Mouse (Mus musculus): ENCODE results near the gene Col27a1.
A peak's percentile ranks its signal among the peaks of the same experiment; 100 is the strongest.

Gene Col27a1

DNA sequence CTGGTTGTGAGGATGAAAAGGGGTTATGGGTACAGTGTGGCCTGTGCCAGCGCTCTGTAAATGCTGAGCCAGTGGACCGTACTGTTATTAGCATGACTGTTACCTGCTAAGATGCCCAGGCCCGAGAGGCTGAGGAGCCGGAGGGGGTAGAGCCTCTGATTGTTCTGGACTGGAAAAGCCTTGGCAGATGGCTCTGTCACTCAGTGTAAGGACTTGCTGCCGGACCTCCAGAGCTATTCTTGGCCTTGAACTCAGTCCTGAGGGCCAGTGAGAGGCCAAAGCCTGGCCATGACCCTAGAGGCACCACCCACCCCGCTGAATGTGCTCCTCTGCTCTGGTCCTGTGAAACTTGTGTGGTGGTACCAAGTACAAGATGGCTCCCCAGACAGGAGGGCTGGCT lies 52.5 kb downstream of the Col27a1 start:
- peak; percentile 61 for DNase-seq

DNA sequence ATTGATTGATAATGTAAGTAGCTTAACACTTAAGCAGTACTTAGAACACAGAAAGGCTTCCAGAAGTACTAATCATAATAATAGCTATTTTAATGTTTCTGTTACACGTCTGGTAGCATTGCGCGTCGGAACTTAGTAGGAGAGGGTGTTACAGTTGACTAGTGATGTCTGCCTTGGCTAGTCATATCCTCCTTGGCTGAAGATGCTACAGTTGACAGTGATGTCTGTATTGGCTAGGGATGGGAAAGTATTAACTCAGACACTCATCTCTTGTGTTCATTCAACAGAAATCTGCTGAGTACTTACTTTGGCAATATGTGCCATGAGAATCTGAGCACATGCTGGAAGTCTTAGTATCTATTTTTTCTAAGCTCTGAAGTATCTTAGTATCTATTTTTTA lies 53.3 kb downstream of the Col27a1 start:
- no peak for DNase-seq

DNA sequence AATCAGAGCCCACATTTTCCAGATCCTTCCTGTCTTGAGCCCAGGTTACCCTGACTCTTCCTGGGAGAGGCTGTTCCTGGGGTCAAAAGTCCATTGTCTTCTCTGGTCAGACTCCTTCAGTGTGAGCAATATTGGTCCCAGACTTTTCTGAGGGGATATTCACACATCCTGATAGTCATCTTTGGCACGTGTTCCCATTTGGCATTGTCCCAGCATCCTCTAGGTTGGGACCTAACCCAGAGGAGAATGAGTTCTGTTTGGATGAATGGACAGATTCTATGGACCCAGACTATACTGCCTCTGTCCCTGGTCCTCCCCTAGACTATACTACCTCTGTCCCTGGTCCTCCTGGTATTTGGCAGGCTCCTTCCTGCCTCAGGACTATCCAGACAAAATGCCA lies 53.8 kb downstream of the Col27a1 start:
- DNase-seq: no peak

DNA sequence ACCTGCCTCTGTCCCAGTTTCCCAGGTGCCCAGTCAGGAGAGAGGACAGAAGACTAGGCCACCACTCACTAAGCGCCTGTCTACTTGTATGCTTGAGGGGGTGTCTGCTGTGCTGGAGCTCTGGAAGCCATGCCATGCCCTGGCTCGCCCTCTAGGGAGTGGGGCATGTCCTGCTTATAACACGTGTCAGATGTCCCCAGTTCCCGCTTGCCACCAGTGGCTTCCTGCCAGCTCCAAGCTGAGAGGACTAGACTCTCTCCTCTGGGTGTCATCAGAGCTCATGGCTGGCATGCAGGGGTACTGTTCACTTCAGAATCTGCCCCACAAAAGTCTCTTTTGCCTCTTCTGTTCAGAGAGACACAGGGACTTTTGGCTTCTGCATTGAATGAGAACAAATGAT lies 55.0 kb downstream of the Col27a1 start:
- DNase-seq: no peak

DNA sequence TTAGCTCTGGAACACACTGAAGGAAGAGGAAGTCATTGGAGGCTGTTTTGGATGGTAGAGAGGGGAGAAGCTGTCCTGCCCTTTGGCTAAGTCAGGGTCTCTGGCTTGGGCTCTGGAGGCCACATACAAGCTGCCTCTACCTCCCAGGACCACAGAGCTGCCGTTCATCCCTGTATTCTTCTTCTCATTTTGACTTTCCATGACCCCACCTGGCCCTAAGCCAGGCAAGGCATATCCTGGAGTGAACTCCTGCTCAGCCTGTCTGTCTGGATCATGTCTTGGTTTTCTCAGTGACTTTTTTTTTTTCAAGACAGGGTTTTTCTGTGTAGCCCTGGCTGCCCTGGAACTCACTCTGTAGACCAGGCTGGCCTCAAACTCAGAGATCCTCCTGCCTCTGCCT lies 60.7 kb downstream of the Col27a1 start:
- no peak for DNase-seq

DNA sequence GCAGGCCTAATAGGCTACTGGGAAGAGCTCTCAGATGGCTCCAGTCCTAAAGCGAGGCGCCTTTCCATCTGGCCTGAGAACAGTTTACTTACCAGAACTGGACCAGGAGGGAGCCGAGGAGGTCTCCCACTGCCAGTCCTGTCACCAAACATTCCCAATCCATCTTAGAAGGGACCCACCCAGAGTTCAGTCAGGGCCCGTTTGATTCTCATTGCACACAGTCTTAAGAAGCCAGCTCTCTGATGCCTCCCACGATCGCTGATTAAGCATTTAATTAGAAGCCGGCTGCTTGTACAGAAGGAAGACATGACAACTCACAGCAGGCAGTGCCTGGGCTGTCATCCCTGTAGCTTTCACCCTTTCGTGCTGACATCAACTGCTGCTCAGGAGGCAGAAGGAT lies 61.4 kb downstream of the Col27a1 start:
- peak; percentile 76 for DNase-seq

DNA sequence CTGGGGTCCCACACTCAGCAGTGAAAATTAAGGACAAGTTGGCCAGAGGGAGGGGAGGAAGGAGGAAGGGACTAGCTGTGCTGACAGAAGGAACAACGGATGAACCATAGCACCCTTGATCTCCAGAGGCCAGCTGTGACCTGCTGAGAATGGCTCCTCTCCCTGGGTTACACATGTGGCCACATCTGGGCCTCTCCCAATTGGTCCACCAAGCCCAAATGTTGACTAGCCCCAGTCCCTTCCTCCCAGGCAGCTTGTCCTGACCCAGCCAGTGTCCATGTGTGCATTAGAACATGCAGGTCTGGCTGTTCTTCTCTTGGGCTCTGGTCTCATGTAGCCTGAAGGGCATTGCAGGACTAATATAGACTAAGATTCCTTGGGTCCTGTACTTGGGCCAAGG lies 62.8 kb downstream of the Col27a1 start:
- no peak for DNase-seq

DNA sequence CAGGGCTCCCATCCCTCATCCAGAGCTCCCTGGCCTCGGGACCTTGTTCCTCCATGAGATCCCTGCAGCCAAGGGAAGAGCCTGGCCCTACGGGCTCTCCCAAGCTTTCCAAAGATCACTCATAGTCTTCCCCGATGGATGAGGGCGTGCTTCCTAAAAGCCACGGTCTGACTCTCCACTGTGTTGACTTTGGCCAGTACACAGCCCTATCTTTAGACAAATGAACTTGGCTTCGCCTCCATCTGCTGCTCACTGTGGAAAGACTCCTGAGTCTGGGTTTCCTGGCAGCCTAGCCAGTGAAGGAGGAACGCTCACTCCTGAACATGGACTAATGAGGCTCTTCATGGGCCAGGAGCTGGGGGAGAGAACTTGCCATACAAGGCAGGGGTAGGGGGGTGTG lies 65.0 kb downstream of the Col27a1 start:
- DNase-seq: peak; percentile 74

DNA sequence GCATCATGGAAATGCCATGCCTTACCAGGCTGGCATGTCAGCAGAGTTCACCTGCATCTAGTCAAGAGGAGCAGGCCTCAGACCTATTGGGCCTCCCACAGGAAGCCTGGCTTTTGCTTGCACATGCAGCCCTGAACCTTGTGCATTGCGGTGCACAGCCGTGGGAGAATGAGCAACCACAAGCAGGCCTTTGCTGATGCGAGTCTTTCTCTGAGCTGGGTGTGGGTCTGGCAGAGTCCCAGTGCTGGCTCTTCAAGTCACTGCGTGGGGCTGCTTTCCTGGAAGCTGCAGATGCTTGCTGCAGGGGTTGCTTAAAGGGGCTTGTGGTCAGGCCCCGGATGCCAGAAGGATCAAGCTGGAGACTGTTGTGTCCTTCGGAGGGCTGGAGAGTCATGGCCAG lies 67.9 kb downstream of the Col27a1 start:
- no peak for DNase-seq

DNA sequence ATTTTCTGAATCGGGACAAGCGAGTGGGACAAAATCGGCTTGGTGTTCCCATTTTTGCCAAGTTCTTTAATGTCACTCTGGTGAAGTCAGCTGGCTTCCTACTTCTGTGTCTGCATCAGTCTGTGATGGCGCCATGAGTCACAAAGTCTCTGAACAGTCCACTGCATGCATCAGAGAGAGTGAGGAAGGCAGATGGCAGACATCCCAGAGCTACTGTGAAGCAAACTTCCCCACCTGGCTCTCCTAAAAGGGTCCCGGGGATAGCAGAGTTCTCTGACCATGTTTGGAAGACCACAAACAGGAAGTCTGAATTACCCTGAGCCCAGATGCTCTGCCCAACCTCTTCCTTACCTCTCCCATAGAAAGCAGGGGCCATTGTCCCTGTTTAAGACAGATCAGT lies 69.5 kb downstream of the Col27a1 start:
- DNase-seq: no peak

DNA sequence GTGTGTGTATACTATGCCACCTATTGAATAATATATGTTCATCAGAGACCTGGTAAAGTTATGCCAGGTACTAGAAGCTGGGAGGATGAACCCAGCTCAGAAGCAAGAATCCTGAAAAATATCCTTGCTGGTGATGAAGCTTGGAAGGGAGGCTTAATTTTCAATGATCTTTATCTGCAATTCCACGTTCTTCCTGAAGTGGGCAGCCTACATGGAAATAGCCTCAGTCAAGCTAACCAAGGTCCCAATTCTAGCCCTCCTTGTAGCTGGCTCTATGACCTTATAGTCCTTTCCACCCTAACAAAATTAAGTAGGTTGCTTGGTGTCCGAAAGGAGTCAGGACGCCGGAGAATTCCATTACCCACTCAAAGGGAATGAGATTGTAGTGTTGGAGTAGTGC lies 72.2 kb downstream of the Col27a1 start:
- no peak for DNase-seq

DNA sequence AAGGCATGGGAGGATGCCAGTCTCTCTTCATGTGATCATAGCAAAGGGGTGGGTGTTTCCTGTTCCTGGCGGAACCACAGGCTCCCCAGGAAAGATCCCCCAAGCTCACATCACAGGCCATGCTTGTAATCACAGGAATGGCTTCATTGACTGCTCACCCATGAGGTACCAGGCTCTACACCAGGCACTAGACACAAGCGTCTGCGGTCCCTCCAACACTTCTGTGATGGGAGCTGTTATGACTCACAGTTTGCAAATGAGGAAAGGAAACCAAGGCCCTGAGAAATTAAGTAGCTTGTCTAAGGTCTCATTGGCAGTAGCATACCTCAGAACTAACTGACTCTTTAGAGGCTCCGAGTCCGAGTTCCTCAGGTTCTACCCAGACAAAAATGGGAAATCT lies 74.7 kb downstream of the Col27a1 start:
- DNase-seq: no peak

DNA sequence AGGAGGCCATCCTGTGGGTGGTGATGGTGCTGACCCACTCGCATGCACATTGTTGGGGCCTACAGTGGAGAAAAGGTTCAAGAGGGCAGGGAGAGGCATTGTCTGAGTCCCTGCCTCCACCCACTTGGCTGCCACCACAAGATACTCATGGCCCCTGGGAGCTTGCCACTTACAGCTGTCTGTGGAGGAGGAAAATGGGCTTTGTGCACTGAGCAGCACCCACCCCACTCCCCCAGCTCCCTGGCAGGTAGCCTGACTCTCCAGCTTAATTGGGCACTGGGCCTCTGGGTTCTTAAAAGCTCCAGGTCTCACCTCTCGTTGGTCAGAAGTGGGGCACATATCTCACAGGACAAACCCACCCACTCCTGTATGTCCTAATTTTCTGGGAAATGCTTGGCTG lies 76.3 kb downstream of the Col27a1 start:
- peak; percentile 67 for DNase-seq

DNA sequence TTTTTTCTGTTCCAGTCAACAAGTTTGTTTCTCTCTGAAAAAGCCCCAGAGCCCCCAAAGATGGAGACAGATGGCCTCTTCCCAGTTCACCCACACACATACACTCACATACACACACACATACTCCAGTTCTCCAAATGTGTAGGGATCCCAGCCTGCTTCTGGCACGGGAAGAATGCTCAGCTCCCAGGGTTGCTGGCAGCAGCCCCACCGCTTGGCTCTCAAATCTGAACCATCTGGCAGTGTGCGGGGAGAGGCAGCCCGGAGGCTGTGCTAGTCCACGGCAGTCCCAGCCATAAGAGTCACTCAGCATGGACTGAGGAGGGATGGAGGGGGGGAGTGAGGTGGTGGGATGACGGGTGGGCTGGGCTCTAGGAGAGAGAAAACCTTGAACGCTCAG lies 77.3 kb downstream of the Col27a1 start:
- DNase-seq: peak; percentile 98

DNA sequence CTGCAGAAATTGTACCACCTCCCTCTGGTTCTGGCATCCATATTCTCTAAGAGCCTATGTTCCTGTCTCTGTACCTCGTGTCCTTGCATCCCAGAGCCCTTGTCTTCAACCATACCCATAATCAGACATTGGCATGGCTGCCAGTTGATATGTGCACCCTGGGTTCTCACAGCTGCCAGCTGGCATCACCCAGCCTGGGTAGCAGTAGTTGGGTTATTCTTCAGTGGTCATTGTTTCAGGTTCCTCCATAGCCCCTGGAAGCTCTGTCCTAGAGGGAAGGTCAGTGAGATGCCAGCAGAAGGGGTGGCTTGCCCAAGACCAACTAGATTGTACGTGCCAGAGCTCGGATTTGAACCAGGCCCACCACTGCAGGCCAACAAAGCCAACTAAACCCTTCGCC lies 77.9 kb downstream of the Col27a1 start:
- peak; percentile 73 for DNase-seq

DNA sequence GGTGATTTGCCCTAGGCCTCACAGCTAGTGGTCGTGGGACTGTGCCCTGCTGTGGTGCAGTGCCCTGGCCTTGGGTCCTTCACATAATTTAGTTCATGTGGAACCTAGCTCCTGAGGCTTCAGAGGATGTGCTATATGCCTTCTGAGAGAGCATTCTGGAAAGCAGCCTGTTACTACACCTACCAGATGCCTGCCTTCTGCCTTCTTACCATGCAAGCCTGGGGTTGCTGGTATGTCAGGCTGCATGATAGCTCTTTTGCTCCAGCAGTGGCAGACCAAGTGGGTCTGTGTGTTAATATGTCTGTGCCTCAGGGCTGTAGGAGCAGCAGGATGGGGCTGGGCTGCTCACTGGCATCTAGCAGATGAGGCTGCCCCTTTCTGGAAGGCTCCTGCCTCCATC lies 81.8 kb downstream of the Col27a1 start:
- DNase-seq: no peak

DNA sequence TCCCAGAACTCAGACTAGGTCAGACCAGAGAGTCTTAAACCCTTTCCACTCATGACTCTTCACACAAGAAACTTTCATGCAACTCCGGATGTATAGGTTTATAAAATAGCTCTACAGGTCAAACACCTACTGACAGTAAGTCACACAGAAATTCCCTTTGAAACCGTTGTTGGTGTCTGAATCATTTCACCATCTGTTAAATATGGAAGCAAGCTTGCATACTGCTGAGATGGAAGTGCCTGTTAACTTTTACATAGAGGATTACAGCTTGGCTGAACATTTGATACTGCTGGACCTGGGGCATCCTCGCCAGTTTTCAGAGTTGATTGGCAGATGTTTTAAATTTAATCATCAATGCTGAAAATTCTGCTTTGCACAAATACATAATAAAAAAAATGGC lies 82.5 kb downstream of the Col27a1 start:
- no peak for DNase-seq

DNA sequence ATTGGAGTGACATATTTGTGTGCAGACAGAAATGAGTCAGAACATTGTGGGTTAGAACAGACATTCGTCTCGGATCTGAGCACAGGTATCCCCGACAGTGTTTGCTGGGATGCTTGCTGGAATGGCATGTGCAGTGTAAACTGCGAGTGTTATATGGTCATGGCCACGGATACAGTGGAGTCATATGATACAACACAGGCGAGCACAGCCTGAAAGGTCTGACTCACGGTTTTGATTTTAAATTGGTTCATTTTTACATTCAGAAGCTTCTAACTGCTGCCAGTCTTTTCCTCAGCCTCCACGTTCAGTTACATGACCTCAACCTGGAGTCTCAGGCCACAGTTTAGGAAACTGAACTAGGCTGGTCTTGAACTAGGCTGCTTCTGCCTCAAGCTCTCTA lies 83.1 kb downstream of the Col27a1 start:
- no peak for DNase-seq

DNA sequence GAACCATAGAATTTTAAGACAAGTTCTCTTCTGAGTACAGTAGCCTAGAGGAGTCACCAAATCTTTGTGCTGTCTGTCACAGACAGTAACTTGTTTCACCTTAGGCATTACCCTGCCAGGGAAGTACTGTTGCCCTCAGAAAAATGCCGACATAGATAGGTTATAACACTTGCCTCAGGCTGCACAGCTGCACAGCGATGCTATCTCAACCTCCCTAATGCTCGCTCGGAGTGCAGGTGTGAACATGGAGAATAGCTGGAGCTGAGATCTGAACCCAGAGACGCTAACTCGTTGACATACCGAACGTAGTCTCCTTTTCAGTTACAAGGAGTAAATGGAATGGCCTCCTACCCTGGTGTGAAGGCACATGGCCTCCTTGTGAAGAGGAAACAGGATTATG lies 84.4 kb downstream of the Col27a1 start:
- no peak for DNase-seq

DNA sequence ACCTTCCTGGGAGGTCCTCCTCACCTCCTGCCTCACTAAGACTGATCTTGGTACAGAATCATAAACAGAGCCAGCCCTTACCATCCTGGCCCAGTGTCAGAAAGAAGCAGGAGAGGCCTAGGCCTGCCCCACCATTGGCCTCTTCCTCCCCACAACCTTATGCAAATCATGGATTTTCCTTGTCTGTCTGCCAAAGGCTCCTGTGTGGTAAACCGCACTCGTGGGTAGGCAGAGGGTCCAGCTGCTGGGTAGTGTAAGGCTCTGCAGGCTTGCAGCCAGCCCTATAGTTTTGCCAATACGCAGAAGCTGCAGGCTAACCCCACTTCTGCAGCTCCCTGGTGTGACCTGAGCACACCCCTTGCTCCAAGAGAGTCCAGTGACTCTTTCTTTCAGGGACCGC lies 88.8 kb downstream of the Col27a1 start:
- DNase-seq: no peak

DNA sequence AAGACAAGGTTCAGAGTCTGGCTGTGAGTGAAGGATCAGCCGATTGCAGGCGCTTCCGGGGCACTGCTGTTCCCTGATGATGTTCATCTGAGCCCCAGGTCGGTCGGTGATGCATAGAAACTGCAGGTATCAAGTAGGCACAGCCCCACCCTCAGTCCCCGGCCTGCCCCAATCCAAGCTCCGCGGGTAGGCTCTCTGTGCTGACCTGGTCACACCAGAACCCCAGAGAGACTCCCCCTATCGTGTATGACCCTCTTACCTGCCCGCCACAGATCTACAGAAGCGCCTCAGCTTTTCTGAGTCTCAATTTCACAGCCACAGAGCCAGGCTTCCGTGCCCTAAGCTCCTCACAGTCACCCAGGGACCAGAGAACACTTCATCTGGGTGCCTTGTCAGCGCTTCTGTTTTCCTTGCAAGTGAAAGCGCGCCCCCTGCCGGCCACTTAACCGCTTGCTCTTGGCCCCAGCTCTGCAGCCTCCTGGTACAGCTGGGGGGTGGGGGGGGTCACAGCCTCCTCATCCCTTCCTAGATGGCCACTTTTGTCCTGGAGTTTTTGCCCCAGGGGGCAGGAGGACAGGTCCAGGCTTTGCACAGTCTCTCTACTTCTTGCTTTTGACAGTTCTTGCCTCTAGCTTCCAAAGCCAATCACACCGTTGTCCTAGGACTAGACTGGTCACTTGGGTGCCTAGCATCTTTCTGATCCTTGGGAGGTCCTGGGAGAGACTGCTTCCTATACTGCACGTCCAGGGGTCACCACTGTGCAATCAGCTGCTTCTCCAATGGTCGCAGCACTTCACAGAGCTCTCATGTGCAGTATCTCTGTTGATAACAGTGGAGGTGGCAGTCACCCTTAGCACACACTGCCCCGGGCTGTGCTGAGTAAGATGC lies 93.6 kb downstream of the Col27a1 start:
- peak; percentile 88 for DNase-seq

DNA sequence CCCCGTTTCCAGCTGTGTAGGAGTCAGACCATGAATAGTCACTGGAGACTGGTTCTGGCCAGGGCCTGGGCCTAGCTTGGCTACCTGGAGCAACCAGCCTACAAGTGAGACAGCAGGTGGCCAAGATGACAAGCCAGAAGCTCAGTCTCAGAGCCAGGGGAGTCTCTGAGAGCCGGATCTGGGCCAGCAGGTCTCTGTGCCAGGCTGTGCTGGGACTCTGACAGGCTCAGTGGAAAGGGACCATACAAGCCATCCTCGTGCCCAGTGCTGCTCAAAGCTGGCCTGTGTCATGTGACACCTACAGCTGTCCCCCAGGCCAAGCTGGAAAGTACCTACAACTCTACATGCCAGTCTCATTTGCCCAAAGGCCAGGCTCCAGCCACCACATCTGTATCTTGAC lies 94.5 kb downstream of the Col27a1 start:
- DNase-seq: peak; percentile 78

DNA sequence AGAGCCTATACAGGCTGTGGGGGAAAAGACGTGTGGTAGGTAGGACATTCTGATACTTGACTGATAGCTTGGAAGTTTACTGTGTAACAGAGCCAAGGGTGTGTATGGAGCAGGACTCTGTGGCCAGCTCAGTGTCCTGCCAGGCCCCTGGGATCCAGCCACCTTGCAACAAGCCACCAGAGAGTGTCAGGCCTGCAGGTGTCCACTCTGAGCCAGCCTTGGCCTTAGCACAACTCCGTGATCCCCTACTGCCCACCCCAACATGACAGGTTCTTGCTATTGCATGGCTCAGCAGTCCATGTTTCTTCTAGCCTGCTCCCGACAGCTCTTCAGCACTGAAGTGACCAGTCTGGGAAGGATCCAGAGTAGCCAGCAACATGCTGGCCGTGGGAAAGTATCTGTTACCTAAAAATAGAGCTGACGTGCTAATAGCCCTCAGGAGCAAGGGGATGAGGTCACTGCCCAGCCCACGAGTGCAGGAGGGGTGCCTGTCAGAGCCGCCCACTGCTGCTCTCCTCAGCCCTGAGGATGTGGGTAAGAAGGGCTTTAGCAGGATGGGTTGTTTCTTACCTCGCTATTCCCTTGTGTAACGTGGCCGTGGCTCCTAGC lies 96.5 kb downstream of the Col27a1 start:
- no peak for DNase-seq

DNA sequence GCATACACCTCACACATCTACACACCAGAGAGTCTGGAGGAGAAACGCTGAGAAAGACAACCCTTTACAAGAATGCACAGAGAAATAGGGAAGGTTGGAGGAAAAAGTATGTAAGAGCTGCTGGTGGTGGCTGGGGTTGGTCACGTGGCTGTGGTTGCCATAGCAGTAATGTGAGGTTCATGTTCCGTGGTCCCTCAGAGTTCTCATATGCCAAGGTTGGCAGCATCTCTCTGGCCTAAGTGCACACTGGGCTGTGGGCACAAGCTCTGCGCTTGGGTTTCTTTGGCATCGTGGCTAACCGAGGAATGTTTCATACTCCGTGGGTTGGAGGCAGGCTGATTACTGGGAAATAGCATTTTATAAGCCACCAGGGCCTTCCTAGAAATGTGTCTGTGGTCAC lies 97.6 kb downstream of the Col27a1 start:
- DNase-seq: no peak

DNA sequence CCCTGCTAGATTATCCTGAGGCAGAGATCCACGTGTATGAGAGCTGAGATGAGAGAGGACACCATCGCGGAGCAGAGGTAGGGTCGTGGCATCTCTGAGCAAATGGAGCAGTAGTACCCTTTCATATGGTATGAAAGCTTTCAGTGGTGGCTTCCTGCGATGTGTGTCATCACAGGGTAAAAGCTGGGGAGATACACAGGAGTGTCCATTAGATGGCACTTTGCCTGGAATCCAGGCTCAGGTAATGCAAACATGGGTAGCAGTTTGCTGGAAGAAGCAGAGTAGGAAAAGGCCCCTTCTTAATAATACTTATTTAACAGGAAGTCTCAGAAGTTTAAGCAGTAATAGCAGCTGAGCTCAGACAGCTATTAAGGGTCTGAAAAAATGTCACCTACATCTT lies 100.3 kb downstream of the Col27a1 start:
- DNase-seq: no peak

Measured in cerebellum, adult 9-11 months (tissue).